Mouse (Mus musculus) olfactory bulb, adult 2 months (tissue): ENCODE results near the gene Ncoa3.

Experiments
- CTCF ChIP-seq: fragments of 200-500 bp; IDR thresholded peaks from 2 replicates; pipeline ENCODE4 v1.5.1; 2012; ENCODE audit warnings: low read depth, mild to moderate bottlenecking, low read length, moderate library complexity; ENCODE audit not compliant: insufficient read depth
- POLR2A ChIP-seq: fragments of 200-500 bp; IDR thresholded peaks from 2 replicates; pipeline ENCODE4 v1.6.1; 2012; ENCODE audit warnings: mild to moderate bottlenecking, low read depth, low read length, moderate library complexity; ENCODE audit not compliant: insufficient read depth

DNA sequence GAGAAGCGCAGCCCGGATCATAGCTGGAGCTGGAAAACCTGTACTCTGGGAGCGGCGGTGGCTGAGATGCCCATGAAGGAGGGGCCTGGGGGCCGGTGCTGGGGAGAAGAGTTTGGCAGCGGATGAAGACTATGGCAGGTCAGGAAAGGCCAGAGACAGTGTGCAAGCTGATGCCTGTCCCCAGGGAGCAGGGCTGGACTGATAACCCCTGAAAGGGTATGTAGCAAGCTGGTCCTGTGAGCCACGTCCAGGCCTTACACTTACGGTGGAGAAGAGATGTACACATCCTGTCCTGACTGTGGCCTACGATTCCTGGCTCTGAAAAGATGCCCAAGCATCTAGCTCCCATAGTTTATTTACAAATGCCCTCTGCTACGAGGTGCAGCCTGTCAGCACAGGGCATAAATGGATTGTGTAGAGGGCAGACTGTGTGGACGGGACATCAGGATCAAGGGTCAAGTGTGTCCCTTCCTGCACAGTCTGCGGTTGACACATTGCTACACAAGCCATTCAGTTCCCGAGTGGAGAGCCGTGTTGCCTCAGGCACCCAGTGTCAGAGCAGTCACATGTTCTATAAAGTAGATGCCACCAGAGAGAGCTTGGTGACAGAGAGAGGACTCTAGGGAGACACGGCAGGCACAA lies 106.0 kb downstream of the Ncoa3 start:
- TF ChIP-seq CTCF = no peak
- TF ChIP-seq POLR2A = no peak
